Mouse (Mus musculus) left cerebral cortex, postnatal 36 days (tissue): ENCODE measurements at regions not wholly inside any gene's neighbourhood (a gene's known extent, or its start where the extent isn't known, plus 50 kb on each side); places are given as distances from the start of the nearest gene placed in this dataset.

Experiments used
- DNase-seq, 2 experiments: peaks; one replicate each; pipeline ENCODE4 v3.0.0; 2021 to 2022; ENCODE audit warnings: low spot score in 2 of 2, mixed read lengths in 1 of 2
- intact Hi-C: fragments of 180-260 bp; cut with DNase I; formaldehyde crosslinking; loops from one replicate; pipeline ENCODE4 v1.15.1; 2025

GRCm38 (mm10) chr9:61075071-61075470 is 280.7 kb downstream of the Uaca start:
- intact Hi-C loops = no loop called here
- no peak for DNase-seq

- intact Hi-C loops = no loop called here
- no peak for DNase-seq
Observed at GRCm38 (mm10) chr9:61077181-61077580, 282.8 kb downstream of the Uaca start.

GRCm38 (mm10) chr9:61077807-61078206 is 283.5 kb downstream of the Uaca start:
- no peak for DNase-seq
- intact Hi-C loops = no loop called here

GRCm38 (mm10) chr9:61081474-61082021 is 287.2 kb downstream of the Uaca start:
- DNase-seq = peak in 1 of 2 experiments; percentile 7
- intact Hi-C loops = no loop called here

GRCm38 (mm10) chr9:61084655-61085230 is 287.4 kb upstream of the Tle3 start:
- intact Hi-C loops = no loop called here
- DNase-seq = no peak

- intact Hi-C loops = no loop called here
- DNase-seq = no peak
Observed at GRCm38 (mm10) chr9:61087035-61087434, 285.1 kb upstream of the Tle3 start.

GRCm38 (mm10) chr9:61089066-61089686 is 283.0 kb upstream of the Tle3 start:
- intact Hi-C loops = no loop called here

GRCm38 (mm10) chr9:61091036-61091435 is 281.1 kb upstream of the Tle3 start:
- DNase-seq = no peak
- intact Hi-C loops = loop anchor here (5.0 kb wide), 1 partner anchor 186 kb away; no protein-coding TSS in a partner anchor

More at GRCm38 (mm10) chr9:61089066-61089686, 283.0 kb upstream of the Tle3 start:
- DNase-seq = no peak

GRCm38 (mm10) chr9:61092834-61093479 is 279.2 kb upstream of the Tle3 start:
- DNase-seq = peak; percentile 65 to 67
- intact Hi-C loops = loop anchor here (5.0 kb wide), 1 partner anchor 184 kb away; no protein-coding TSS in a partner anchor

- intact Hi-C loops = no loop called here
- DNase-seq = no peak
Observed at GRCm38 (mm10) chr9:61095069-61095775, 276.9 kb upstream of the Tle3 start.

GRCm38 (mm10) chr9:61101741-61102450 is 270.3 kb upstream of the Tle3 start:
- intact Hi-C loops = no loop called here
- no peak for DNase-seq

GRCm38 (mm10) chr9:61102451-61103358 is 269.5 kb upstream of the Tle3 start:
- intact Hi-C loops = no loop called here
- no peak for DNase-seq

GRCm38 (mm10) chr9:61105550-61106280 is 266.5 kb upstream of the Tle3 start:
- intact Hi-C loops = no loop called here
- peak; percentile 12 to 15 for DNase-seq

- DNase-seq = no peak
- intact Hi-C loops = no loop called here
Observed at GRCm38 (mm10) chr9:61109519-61110285, 262.5 kb upstream of the Tle3 start.

GRCm38 (mm10) chr9:61111206-61111605 is 261.0 kb upstream of the Tle3 start:
- intact Hi-C loops = no loop called here
- no peak for DNase-seq

GRCm38 (mm10) chr9:61111733-61112415 is 260.3 kb upstream of the Tle3 start:
- intact Hi-C loops = no loop called here
- no peak for DNase-seq

- no peak for DNase-seq
- intact Hi-C loops = no loop called here
Observed at GRCm38 (mm10) chr9:61119252-61119651, 252.9 kb upstream of the Tle3 start.
